Comparison of ENCODE assay signal across 21 mouse cellular contexts in the genomic region with DNA sequence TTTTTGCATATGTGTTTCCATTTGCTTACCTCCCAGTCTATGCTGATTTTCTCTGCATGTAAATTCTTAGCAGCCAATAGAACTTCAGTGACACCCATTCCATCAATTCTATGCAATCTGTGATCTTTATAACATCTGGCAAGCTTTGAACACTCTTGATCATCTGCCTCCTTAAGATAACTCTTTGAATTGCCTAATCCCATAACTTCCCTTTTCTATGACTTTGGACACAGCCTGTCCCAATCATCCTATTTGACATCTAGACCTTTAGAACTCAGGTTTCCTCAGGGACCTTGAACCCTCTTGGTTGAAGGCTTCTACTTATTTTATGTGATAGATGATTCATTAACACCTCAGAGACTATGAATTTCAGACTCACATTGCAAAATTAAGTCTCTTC.
"Had no signal": no experiment of that assay in that cellular context is flagged by ENCODE, and none has a peak within 500 bp of the region (broad histone marks: within the 10 kb centered on the region; RNA-seq: fewer than 3 reads in every experiment).

No protein-coding gene starts in this region.

- DNase-seq: liver, postnatal 0 days; lung, adult 2 months; lung, postnatal 14 days; lung, postnatal 36 days; retina, postnatal 1 day; right cerebral cortex, postnatal 14 days; thymus, postnatal 14 days; thymus, postnatal 36 days had no signal

- H3K27me3 ChIP-seq: liver, embryonic 15.5 days; lung, embryonic 15.5 days; megakaryocyte, embryonic 14.5 days; midbrain, embryonic 13.5 days; midbrain, embryonic 15.5 days; neural tube, embryonic 13.5 days; neural tube, embryonic 15.5 days; stomach, embryonic 15.5 days had no signal

- H3K9ac ChIP-seq: liver, embryonic 15.5 days; liver, postnatal 0 days; lung, embryonic 15.5 days; midbrain, embryonic 13.5 days; midbrain, embryonic 15.5 days; neural tube, embryonic 13.5 days; neural tube, embryonic 15.5 days; stomach, embryonic 15.5 days had no signal

- ATAC-seq: liver, postnatal 0 days; lung, postnatal 0 days; midbrain, embryonic 13.5 days; midbrain, embryonic 15.5 days had no signal

- H3K4me2 ChIP-seq: liver, embryonic 15.5 days; lung, embryonic 15.5 days; midbrain, embryonic 11.5 days; midbrain, embryonic 13.5 days; midbrain, embryonic 15.5 days; neural tube, embryonic 13.5 days; neural tube, embryonic 15.5 days; stomach, embryonic 15.5 days had no signal

- H3K36me3 ChIP-seq: liver, embryonic 15.5 days; lung, embryonic 15.5 days; midbrain, embryonic 13.5 days; midbrain, embryonic 15.5 days; neural tube, embryonic 13.5 days; neural tube, embryonic 15.5 days; stomach, embryonic 15.5 days had no signal

- H3K4me1 ChIP-seq: liver, embryonic 15.5 days; lung, embryonic 15.5 days; midbrain, embryonic 13.5 days; midbrain, embryonic 15.5 days; neural tube, embryonic 13.5 days; neural tube, embryonic 15.5 days; stomach, embryonic 15.5 days had no signal

- H3K27ac ChIP-seq: liver, embryonic 15.5 days; lung, embryonic 15.5 days; macrophage; midbrain, embryonic 13.5 days; midbrain, embryonic 15.5 days; neural tube, embryonic 13.5 days; neural tube, embryonic 15.5 days; stomach, embryonic 15.5 days; stomach, postnatal 0 days had no signal

- H3K4me3 ChIP-seq: liver, embryonic 15.5 days; lung, embryonic 15.5 days; megakaryocyte, embryonic 14.5 days; midbrain, embryonic 13.5 days; midbrain, embryonic 15.5 days; myocyte; neural tube, embryonic 13.5 days; neural tube, embryonic 15.5 days; stomach, embryonic 15.5 days had no signal

- H3K9me3 ChIP-seq: liver, embryonic 15.5 days; lung, embryonic 15.5 days; megakaryocyte, embryonic 14.5 days; midbrain, embryonic 13.5 days; midbrain, embryonic 15.5 days; neural tube, embryonic 13.5 days; neural tube, embryonic 15.5 days; stomach, embryonic 15.5 days had no signal
